Comparison of ENCODE assay signal across 8 mouse cellular contexts in the genomic region with DNA sequence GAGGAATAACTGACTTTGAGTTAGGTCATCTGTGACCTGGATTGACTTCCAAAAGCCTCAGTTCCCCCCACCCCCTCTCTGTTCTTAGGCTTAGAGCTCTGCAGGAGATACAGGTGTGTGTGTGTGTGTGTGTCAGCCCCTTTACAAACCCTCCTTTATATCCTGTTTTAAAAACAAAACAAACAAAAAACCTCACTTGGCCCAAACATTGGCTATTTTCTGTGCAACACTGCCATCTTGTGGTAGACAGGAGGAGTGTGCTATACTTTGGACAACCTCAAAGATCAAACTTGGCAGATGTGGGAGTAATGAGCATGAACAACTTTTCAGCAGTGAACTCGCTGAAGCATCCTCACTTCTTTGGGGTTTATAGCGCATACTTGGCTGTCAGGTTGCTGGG.
DNase-seq lines count a peak whose midpoint lies in the region; ATAC-seq and TF ChIP-seq lines count a peak whose summit lies in the region.

No protein-coding gene starts in this region.

- no peak overlapping the region for H3K4me2 ChIP-seq in midbrain, embryonic 16.5 days (ENCODE audit: low read length)

- H3K27me3 ChIP-seq in liver, adult 2 months (ENCODE audit: control insufficient read depth, insufficient read depth, low read length), result no peaks in the 10 kb centered on the region
- no peaks in the 10 kb centered on the region for H3K27me3 ChIP-seq in cerebellum, adult 2 months (ENCODE audit: control insufficient read depth, insufficient read depth, low read length)
- no peaks in the 10 kb centered on the region; the same call in 1 of the 2 replicates for H3K27me3 ChIP-seq in midbrain, embryonic 16.5 days (ENCODE audit: control insufficient read depth, insufficient read depth, low read depth, low read length)

- TF ChIP-seq CTCF in liver, adult 2 months (IDR thresholded peaks at IDR 0.05; ENCODE audit: low read depth, low read length), result peak; percentile 39
- peak; percentile 40; the same call in 1 of the 2 replicates for TF ChIP-seq CTCF in cerebellum, adult 2 months (IDR thresholded peaks at IDR 0.05; ENCODE audit: borderline replicate concordance, insufficient read depth, low read depth, low read length)

- DNase-seq in liver, adult 2 months (ENCODE audit: extremely low read depth, low read depth, low spot score), result peak; percentile 65
- DNase-seq in liver, result no peak
- peak; percentile 51 for DNase-seq in MN1 (ENCODE audit: low spot score)
- peak in 1 of 2 experiments; percentile 62 for DNase-seq in cerebellum, adult 2 months
- peak; percentile 10 for DNase-seq in gastrocnemius, postnatal 25 days
- peak; percentile 52 to 66 for DNase-seq in kidney, postnatal 4 days

- H3K9ac ChIP-seq in liver, adult 2 months (ENCODE audit: low read depth, low read length), result no peak overlapping the region
- H3K9ac ChIP-seq in midbrain, embryonic 16.5 days (ENCODE audit: low read depth, low read length), result no peak overlapping the region

- no peak overlapping the region for H3K4me3 ChIP-seq in liver, adult 2 months (ENCODE audit: insufficient read depth, low read depth, low read length)
- no peak overlapping the region for H3K4me3 ChIP-seq in cerebellum, adult 2 months (replicated peaks; ENCODE audit: insufficient read depth, low read depth, low read length)
- H3K4me3 ChIP-seq in midbrain, embryonic 16.5 days (ENCODE audit: low read depth, low read length), result no peak overlapping the region

- peak; percentile 46; the same call in 1 of the 2 replicates for ATAC-seq in midbrain, embryonic 16.5 days
- no peak for ATAC-seq in erythroid progenitor cell, adult 5-6 weeks (replicated peaks; ENCODE audit: low FRiP score, poor library complexity, severe bottlenecking)

- H3K27ac ChIP-seq in liver, adult 2 months (replicated peaks; ENCODE audit: insufficient read depth, low read depth, low read length), result no peak overlapping the region
- 0 out of 2 replicates have a peak overlapping the region, but pooled peaks have one; percentile 26 for H3K27ac ChIP-seq in cerebellum, adult 2 months (ENCODE audit: insufficient read depth, low read length)
- no peak overlapping the region for H3K27ac ChIP-seq in midbrain, embryonic 16.5 days (ENCODE audit: low read length)

- no peaks in the 10 kb centered on the region for H3K36me3 ChIP-seq in liver, adult 2 months (ENCODE audit: control insufficient read depth, insufficient read depth, low read length)
- H3K36me3 ChIP-seq in midbrain, embryonic 16.5 days (ENCODE audit: control insufficient read depth, insufficient read depth, low read length), result no peaks in the 10 kb centered on the region

- H3K79me2 ChIP-seq in liver, adult 2 months (ENCODE audit: control insufficient read depth, insufficient read depth, low read length), result no peaks in the 10 kb centered on the region

- TF ChIP-seq POLR2A in liver, adult 2 months (IDR thresholded peaks at IDR 0.05; ENCODE audit: extremely low read depth, insufficient read depth, low read length), result no peak
- no peak for TF ChIP-seq POLR2A in cerebellum, adult 2 months (IDR thresholded peaks at IDR 0.05; ENCODE audit: borderline replicate concordance, insufficient read depth, low read length)

- 8% methylated on average over 2 of the region's 2 CpGs for WGBS in liver, adult 2 months
- WGBS in cerebellum, adult 2 months, result 1% methylated on average over 2 of the region's 2 CpGs
- WGBS in midbrain, embryonic 16.5 days, result 2% methylated on average over 2 of the region's 2 CpGs

- peaks cover 2% of the 10 kb centered on the region for H3K4me1 ChIP-seq in liver, adult 2 months (ENCODE audit: control insufficient read depth, insufficient read depth, low read length)
- peaks cover 43% of the 10 kb centered on the region for H3K4me1 ChIP-seq in cerebellum, adult 2 months (ENCODE audit: control insufficient read depth, insufficient read depth, low read length)
- peaks cover 12% of the 10 kb centered on the region for H3K4me1 ChIP-seq in midbrain, embryonic 16.5 days (ENCODE audit: control insufficient read depth, insufficient read depth, low read length)

- H3K9me3 ChIP-seq in midbrain, embryonic 16.5 days (replicated peaks; ENCODE audit: control insufficient read depth, low read length, poor library complexity, severe bottlenecking), result no peaks in the 10 kb centered on the region
